Mouse (Mus musculus) G1E (cell line): ENCODE data around the gene Zfp266.

Experiments
- CTCF ChIP-seq: IDR thresholded peaks from 2 replicates; pipeline ENCODE4 v1.5.1; 2012; ENCODE audit warnings: low read depth, low read length, inconsistent platforms, mixed read lengths
- GATA2 ChIP-seq: IDR thresholded peaks from 2 replicates; pipeline ENCODE4 v1.6.1; 2012; ENCODE audit warnings: low read depth, low read length, inconsistent platforms, borderline replicate concordance

DNA sequence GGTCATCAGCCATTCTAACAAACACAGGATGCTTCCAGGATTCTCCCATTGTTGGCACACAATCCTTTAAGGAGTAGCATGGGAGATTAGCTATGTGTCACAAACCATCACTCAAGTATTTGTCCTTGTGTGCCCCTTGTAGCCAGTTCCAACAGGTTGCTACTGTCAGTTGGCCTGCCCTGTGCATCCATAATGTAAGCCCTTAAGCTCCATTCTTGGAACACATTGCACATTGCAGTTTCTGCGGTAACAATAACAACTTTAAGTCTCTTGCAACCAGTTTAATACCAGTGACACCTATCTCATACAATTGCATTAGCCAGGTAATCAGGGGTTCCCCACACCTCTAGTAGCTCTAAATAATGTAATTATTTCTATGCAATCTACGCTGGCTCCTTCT lies 15.4 kb upstream of the Zfp266 start:
- TF ChIP-seq CTCF (no peak), GATA2 (no peak)
